Mouse (Mus musculus) left cerebral cortex, adult 8-10 months (tissue): ENCODE data around the gene Upk2. TPM values are rescaled to one million over a fixed set of nuclear protein-coding genes. Genes with fewer than 3 reads are reported as not detected.
A peak's percentile ranks its signal among the peaks of the same experiment; 100 is the strongest.

Source experiments
- DNase-seq, 2 experiments: peaks; one replicate each; pipeline ENCODE4 v3.0.0; 2022; ENCODE audit warnings: low spot score in 2 of 2
- total RNA-seq, 4 experiments: library from RNA; stranded (reverse); gene quantifications; 2 replicates each; pipeline ENCODE4 v1.2.4; 2022

Upk2 gene
- not detected for total RNA-seq

GRCm38 (mm10) chr9:44454891-44455220, at the start of gene Upk2:
Gene Upk2, minus strand, starts transcription at chr9:44454976.
- no peak for DNase-seq

GRCm38 (mm10) chr9:44502006-44502405, 47.2 kb upstream of the Upk2 start:
- DNase-seq: peak in 1 of 2 experiments; percentile 85

- DNase-seq: no peak
These were observed 46.6 kb upstream of the Upk2 start for GRCm38 (mm10) chr9:44501206-44501879.

GRCm38 (mm10) chr9:44500638-44501175, 45.9 kb upstream of the Upk2 start:
- DNase-seq: no peak

GRCm38 (mm10) chr9:44500163-44500533, 45.4 kb upstream of the Upk2 start:
- DNase-seq: no peak

- no peak for DNase-seq
These were observed 44.8 kb upstream of the Upk2 start for GRCm38 (mm10) chr9:44499356-44500162.

GRCm38 (mm10) chr9:44498421-44499355, 43.9 kb upstream of the Upk2 start:
- peak in 1 of 2 experiments; percentile 58 for DNase-seq

GRCm38 (mm10) chr9:44497624-44498377, 43.0 kb upstream of the Upk2 start:
- no peak for DNase-seq

- DNase-seq: no peak
These were observed 42.2 kb upstream of the Upk2 start for GRCm38 (mm10) chr9:44496803-44497461.

- DNase-seq: no peak
These were observed 41.1 kb upstream of the Upk2 start for GRCm38 (mm10) chr9:44495810-44496344.

GRCm38 (mm10) chr9:44494863-44495809, 40.4 kb upstream of the Upk2 start:
- peak in 1 of 2 experiments; percentile 73 for DNase-seq

GRCm38 (mm10) chr9:44494261-44494862, 39.6 kb upstream of the Upk2 start:
- peak in 1 of 2 experiments; percentile 61 for DNase-seq

GRCm38 (mm10) chr9:44492631-44493461, 38.1 kb upstream of the Upk2 start:
- DNase-seq: no peak

- no peak for DNase-seq
These were observed 36.6 kb upstream of the Upk2 start for GRCm38 (mm10) chr9:44491351-44491750.

GRCm38 (mm10) chr9:44490086-44490967, 35.6 kb upstream of the Upk2 start:
- no peak for DNase-seq

GRCm38 (mm10) chr9:44489651-44490085, 34.9 kb upstream of the Upk2 start:
- no peak for DNase-seq
